In genomic region chr16:96843691-96844400, GRCm38 (mm10) we compare ENCODE assay signal across 9 mouse cellular contexts.
DNase-seq lines count a peak whose midpoint lies in the region; ATAC-seq lines count a peak whose summit lies in the region.
"Had no signal": no experiment of that assay in that cellular context is flagged by ENCODE, and none has a peak within 500 bp of the region (broad histone marks: within the 10 kb centered on the region; RNA-seq: fewer than 3 reads in every experiment).

No protein-coding gene starts in this region.

- H3K4me3 ChIP-seq in heart, embryonic 11.5 days (ENCODE audit: low read depth, low read length), result no peak overlapping the region
- H3K4me3 ChIP-seq in forebrain, embryonic 16.5 days (replicated peaks; ENCODE audit: low read length), result no peak overlapping the region

- no peaks in the 10 kb centered on the region for H3K4me1 ChIP-seq in heart, embryonic 11.5 days (ENCODE audit: control insufficient read depth, insufficient read depth, low read length)
- peaks cover 28% of the 10 kb centered on the region for H3K4me1 ChIP-seq in forebrain, embryonic 16.5 days (replicated peaks; ENCODE audit: control insufficient read depth, insufficient read depth, low read length)

- no peak overlapping the region for H3K9ac ChIP-seq in heart, embryonic 11.5 days (ENCODE audit: low read depth, low read length)
- no peak overlapping the region for H3K9ac ChIP-seq in forebrain, embryonic 16.5 days (replicated peaks; ENCODE audit: low read depth, low read length)

- no peak overlapping the region for H3K27ac ChIP-seq in heart, embryonic 11.5 days (ENCODE audit: low read depth, low read length)
- H3K27ac ChIP-seq in forebrain, embryonic 16.5 days (ENCODE audit: low read length), result peak overlapping the region; percentile 83

- no peaks in the 10 kb centered on the region for H3K9me3 ChIP-seq in heart, embryonic 11.5 days (replicated peaks; ENCODE audit: control insufficient read depth, low read length)
- no peaks in the 10 kb centered on the region for H3K9me3 ChIP-seq in forebrain, embryonic 16.5 days (ENCODE audit: control insufficient read depth, low read length)

- no peaks in the 10 kb centered on the region for H3K27me3 ChIP-seq in heart, embryonic 11.5 days (ENCODE audit: control insufficient read depth, insufficient read depth, low read length)
- H3K27me3 ChIP-seq in forebrain, embryonic 16.5 days (replicated peaks; ENCODE audit: control insufficient read depth, insufficient read depth, low read length), result no peaks in the 10 kb centered on the region

- no peaks in the 10 kb centered on the region for H3K36me3 ChIP-seq in heart, embryonic 11.5 days (ENCODE audit: control insufficient read depth, insufficient read depth, low read length)
- H3K36me3 ChIP-seq in forebrain, embryonic 16.5 days (ENCODE audit: control insufficient read depth, insufficient read depth), result no peaks in the 10 kb centered on the region

- WGBS in heart, embryonic 11.5 days (ENCODE audit: insufficient replicate concordance), result 66% methylated on average over 9 of the region's 9 CpGs
- WGBS in forebrain, embryonic 16.5 days, result 29% methylated on average over 9 of the region's 9 CpGs

- no peak for ATAC-seq in heart, embryonic 11.5 days (replicated peaks; ENCODE audit: insufficient number of reproducible peaks, low FRiP score, low TSS enrichment)
- ATAC-seq in forebrain, embryonic 16.5 days, result peak; percentile 82

- peak; percentile 33 for DNase-seq in heart, adult 11 months
- peak; percentile 55 to 61 for DNase-seq in left cerebral cortex, adult 9 months (ENCODE audit: low spot score in 2 of 2)
- peak; percentile 48 for DNase-seq in retina, postnatal 7 days (ENCODE audit: low read depth, low spot score)
- no peak for DNase-seq in kidney, adult 18-20 months
- no peak for DNase-seq in heart, adult 9 months (ENCODE audit: low spot score in 2 of 2)
- no peak for DNase-seq in natural killer cell, adult 2 months (ENCODE audit: low spot score in 2 of 2)
- DNase-seq: heart, postnatal 36 days had no signal

- no peak overlapping the region for H3K4me2 ChIP-seq in heart, embryonic 11.5 days
- H3K4me2 ChIP-seq in forebrain, embryonic 16.5 days (ENCODE audit: low read length), result no peak overlapping the region

Comparison
In these comparisons a context has a peak if more than half of its experiments do, and no peak if none do; other contexts are left out.
1. DNase-seq: peak in heart, adult 11 months (single experiment), left cerebral cortex, adult 9 months (2 of 2) and retina, postnatal 7 days (single experiment); none in kidney, adult 18-20 months (single experiment), heart, adult 9 months (0 of 2) and natural killer cell, adult 2 months (0 of 2).